Mouse (Mus musculus) urinary bladder, postnatal 14 days (tissue): Measurements from ENCODE around the gene Stard13.

Experiments used
- DNase-seq: peaks from one replicate; pipeline ENCODE4 v3.0.0; 2021; ENCODE audit warnings: low spot score

Gene Stard13

GRCm38 (mm10) chr5:151018959-151019358 is 214.7 kb downstream of the Stard13 start:
- DNase-seq, result no peak

- DNase-seq, result no peak
These were observed 215.2 kb downstream of the Stard13 start for GRCm38 (mm10) chr5:151018450-151018849.

- DNase-seq, result no peak
These were observed 229.3 kb downstream of the Stard13 start for GRCm38 (mm10) chr5:151004216-151004755.

- no peak for DNase-seq
These were observed 231.6 kb downstream of the Stard13 start for GRCm38 (mm10) chr5:151002051-151002450.

- DNase-seq, result no peak
These were observed 232.5 kb downstream of the Stard13 start for GRCm38 (mm10) chr5:151001111-151001510.

GRCm38 (mm10) chr5:150996586-150996985 is 237.1 kb downstream of the Stard13 start:
- DNase-seq, result peak; percentile 18

GRCm38 (mm10) chr5:150994096-150994495 is 239.5 kb downstream of the Stard13 start:
- no peak for DNase-seq
